12 mouse cellular contexts compared by ENCODE assay signal in genomic region chr10:77461161-77461560, GRCm38 (mm10).
"Had no signal": no experiment of that assay in that cellular context is flagged by ENCODE, and none has a peak within 500 bp of the region (broad histone marks: within the 10 kb centered on the region; RNA-seq: fewer than 3 reads in every experiment).

No protein-coding gene starts in this region.

- DNase-seq: retina, postnatal 1 day; right cerebral cortex, adult 18-20 months; right cerebral cortex, postnatal 14 days; right cerebral cortex, postnatal 25 days; right cerebral cortex, postnatal 4 days; spleen, adult 18-20 months; thymus, adult 18-20 months; thymus, adult 2 months; thymus, postnatal 14 days; thymus, postnatal 25 days; thymus, postnatal 36 days; thymus, postnatal 4 days had no signal
